Mouse (Mus musculus) intestine, postnatal 0 days (tissue): Measurements from ENCODE around the gene Cfap58. TPM values are rescaled to one million over a fixed set of nuclear protein-coding genes. Genes with fewer than 3 reads are reported as not detected.

ENCODE experiments used
- ATAC-seq: fragments of 200-750 bp; cut with Nextera tagmentation; 2 replicates; pipeline ENCODE4 v1.8.0; 2017; ENCODE audit warnings: mild to moderate bottlenecking, moderate TSS enrichment, moderate library complexity
- H3K27ac ChIP-seq: fragments of 300-500 bp; sonication (generic); 2 replicates; pipeline ENCODE4 v1.5.1; 2014; ENCODE audit warnings: mild to moderate bottlenecking, low read depth, low read length, moderate library complexity
- H3K27me3 ChIP-seq: fragments of 300-500 bp; sonication (generic); replicated peaks from 2 replicates; pipeline ENCODE4 v1.6.1; 2014; ENCODE audit warnings: low read length, mixed read lengths; ENCODE audit not compliant: control insufficient read depth, insufficient read depth
- H3K36me3 ChIP-seq: fragments of 300-500 bp; sonication (generic); 2 replicates; pipeline ENCODE4 v1.6.1; 2014; ENCODE audit warnings: mild to moderate bottlenecking, moderate library complexity; ENCODE audit not compliant: control insufficient read depth, insufficient read depth
- H3K4me1 ChIP-seq: fragments of 300-500 bp; sonication (generic); replicated peaks from 2 replicates; pipeline ENCODE4 v1.6.1; 2014; ENCODE audit warnings: antibody characterized with exemption, low read length, mixed read lengths; ENCODE audit not compliant: control insufficient read depth, insufficient read depth
- H3K4me2 ChIP-seq: fragments of 300-500 bp; sonication (generic); replicated peaks from 2 replicates; pipeline ENCODE4 v1.6.1; 2014; ENCODE audit warnings: low read depth, mild to moderate bottlenecking, moderate library complexity
- H3K4me3 ChIP-seq: fragments of 300-500 bp; sonication (generic); 2 replicates; pipeline ENCODE4 v1.5.1; 2014; ENCODE audit warnings: low read depth, low read length
- H3K9ac ChIP-seq: fragments of 300-500 bp; sonication (generic); 2 replicates; pipeline ENCODE4 v1.6.1; 2014; ENCODE audit warnings: mild to moderate bottlenecking, low read depth, low read length
- H3K9me3 ChIP-seq: fragments of 300-500 bp; sonication (generic); 2 replicates; pipeline ENCODE4 v1.6.1; 2016; ENCODE audit warnings: mixed run types; ENCODE audit not compliant: control insufficient read depth
- CTCF ChIP-seq: sonication (generic); IDR thresholded peaks from 2 replicates; pipeline ENCODE4 v1.5.1; 2016; ENCODE audit warnings: low read depth, mild to moderate bottlenecking, control low read depth, antibody characterized with exemption, moderate library complexity
- WGBS: fragments of 180-500 bp; shearing (Covaris S2); extraction: QIAGEN DNeasy Blood & Tissue Kit; methylation state at CpG from one replicate; pipeline ENCODE4 v1.1.7; 2014; 5-methylcytosine and 5-hydroxymethylcytosine counted together
- polyA plus RNA-seq: library from polyadenylated mRNA; unstranded; fragments of >200 nt; fragmentation: Nextera tagmentation; extraction: Ambion mirVana; gene quantifications from 2 replicates; pipeline ENCODE4 v1.2.1, GENCODE M21; 2015

Gene Cfap58
- polyA plus RNA-seq, 1 experiment from 2014 or later, result not detected

DNA sequence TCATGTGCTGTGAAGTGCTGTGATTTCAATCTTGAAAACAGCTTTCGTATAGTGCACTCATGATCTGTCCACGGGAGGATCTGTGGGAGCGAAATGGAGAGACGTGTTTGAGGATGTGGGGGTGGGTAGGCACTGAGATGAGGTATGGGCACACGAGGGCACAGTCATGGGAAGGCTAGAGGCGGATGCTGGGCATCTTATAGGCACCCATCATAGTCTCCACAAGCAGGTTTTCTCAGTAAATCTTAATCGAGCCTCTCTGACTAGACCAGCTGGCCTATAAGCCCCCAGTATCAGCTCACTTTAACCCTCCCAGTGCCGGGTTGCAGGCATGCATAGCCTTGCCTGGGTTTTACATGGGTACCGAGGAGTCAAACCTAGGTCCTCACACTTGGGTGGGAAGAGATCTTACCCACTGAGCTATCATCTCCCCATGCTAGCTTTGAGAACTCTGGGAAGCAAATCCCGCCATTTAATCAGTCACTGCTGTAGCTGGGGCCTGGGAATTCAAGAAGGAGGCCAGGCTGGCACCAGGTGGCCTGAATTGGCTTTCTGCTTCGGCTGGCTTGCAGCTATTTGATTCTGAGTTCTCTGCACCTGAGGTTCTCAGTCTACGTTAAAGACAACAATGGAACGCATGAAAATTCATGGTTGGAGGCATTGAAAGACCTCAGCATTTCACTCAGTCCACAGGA is 51.6 kb downstream of the Cfap58 start:
- Histone ChIP-seq H3K9me3 (no peaks in the 10 kb centered on the region), H3K4me3 (no peak overlapping the region), H3K4me2 (no peak overlapping the region), H3K36me3 (no peaks in the 10 kb centered on the region), H3K9ac (no peak overlapping the region), H3K27me3 (no peaks in the 10 kb centered on the region), H3K27ac (no peak overlapping the region), H3K4me1 (no peaks in the 10 kb centered on the region)
- no peak for TF ChIP-seq CTCF
- ATAC-seq, result no peak
- 68% methylated on average over 13 of the region's 13 CpGs for WGBS

DNA sequence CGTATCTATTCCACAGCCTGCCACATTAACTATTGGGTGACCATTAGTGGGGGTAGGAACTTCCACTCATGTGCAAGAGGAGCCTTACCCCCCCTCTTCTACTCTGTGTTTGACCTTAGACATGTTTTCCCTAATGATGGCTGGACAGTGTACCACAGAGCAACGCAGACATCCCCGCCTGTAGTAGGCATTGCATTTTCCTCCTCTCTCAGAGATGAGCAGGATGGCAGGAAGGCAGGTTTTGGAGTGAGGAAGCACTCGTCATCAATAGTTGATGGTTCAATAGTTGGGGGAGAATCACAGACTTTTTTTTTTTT is 52.1 kb downstream of the Cfap58 start:
- no peak for TF ChIP-seq CTCF
- WGBS, result 87% methylated on average over 4 of the region's 4 CpGs
- Histone ChIP-seq H3K4me2 (no peak overlapping the region), H3K9ac (no peak overlapping the region), H3K27me3 (no peaks in the 10 kb centered on the region), H3K9me3 (no peaks in the 10 kb centered on the region), H3K36me3 (no peaks in the 10 kb centered on the region), H3K27ac (no peak overlapping the region), H3K4me3 (no peak overlapping the region), H3K4me1 (no peaks in the 10 kb centered on the region)
- ATAC-seq, result no peak

GRCm38 (mm10) chr19:48001240-48001639 is 63.8 kb downstream of the Cfap58 start:
- Histone ChIP-seq H3K4me2 (no peak overlapping the region), H3K9me3 (no peaks in the 10 kb centered on the region), H3K9ac (no peak overlapping the region), H3K27ac (no peak overlapping the region), H3K36me3 (no peaks in the 10 kb centered on the region), H3K4me3 (no peak overlapping the region), H3K4me1 (no peaks in the 10 kb centered on the region), H3K27me3 (no peaks in the 10 kb centered on the region)
- TF ChIP-seq CTCF, result no peak
- no peak for ATAC-seq
- WGBS, result 87% methylated on average over 13 of the region's 13 CpGs

DNA sequence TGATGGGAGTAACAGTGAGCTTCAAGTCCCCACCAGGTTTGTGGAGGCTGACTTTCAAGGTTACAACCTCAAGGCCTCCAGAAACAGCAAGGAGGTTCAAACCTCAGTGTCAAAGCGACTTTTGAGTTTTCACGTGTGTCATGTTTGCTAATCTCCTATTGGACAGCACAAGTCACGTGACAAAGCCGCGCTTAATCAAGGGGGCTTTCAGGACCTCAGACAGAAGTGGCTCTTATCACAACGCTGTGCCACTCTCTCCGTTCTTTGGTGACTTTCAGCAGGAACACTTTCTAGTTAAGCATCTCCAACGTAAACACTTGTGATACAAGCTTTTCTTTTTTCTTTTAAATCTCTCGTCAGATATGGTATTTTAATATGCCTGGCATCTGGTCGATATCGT is 64.3 kb downstream of the Cfap58 start:
- Histone ChIP-seq H3K9ac (no peak overlapping the region), H3K27ac (no peak overlapping the region), H3K4me3 (no peak overlapping the region), H3K36me3 (no peaks in the 10 kb centered on the region), H3K4me2 (no peak overlapping the region), H3K4me1 (no peaks in the 10 kb centered on the region), H3K27me3 (no peaks in the 10 kb centered on the region), H3K9me3 (no peaks in the 10 kb centered on the region)
- ATAC-seq, result no peak
- TF ChIP-seq CTCF, result no peak
- WGBS, result 73% methylated on average over 11 of the region's 11 CpGs

DNA sequence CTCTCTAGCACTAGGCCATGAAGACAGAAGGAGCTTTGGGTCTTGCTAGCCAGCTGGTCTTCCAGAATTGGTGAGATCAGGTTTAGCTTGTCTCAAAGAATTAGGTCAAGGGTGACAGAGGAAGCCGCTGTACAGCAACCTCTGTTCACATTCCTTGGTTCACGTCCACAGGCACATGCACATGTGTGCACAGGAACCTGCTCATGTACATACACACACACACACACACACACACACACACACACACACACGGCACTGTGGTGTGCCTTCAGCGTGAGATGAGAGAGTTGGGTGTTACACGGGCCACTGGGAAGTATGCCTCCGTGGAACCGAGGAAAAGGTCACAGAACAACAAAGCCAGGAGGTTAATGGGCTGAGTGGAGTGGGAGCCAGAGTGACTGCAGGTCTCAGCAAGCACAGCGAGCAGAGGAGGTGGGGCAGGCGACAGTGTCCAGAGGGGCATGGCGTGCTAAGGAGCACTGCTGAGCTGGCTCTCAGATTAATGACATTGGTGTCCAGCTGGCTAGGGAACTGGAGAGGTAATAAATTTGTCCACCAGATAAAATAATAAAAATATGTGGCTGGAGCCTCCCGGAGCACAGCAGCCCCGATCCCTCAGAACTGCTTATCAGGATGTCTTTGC is 71.4 kb downstream of the Cfap58 start:
- H3K4me2 ChIP-seq, result no peak overlapping the region
- no peak for TF ChIP-seq CTCF
- H3K27ac ChIP-seq, result no peak overlapping the region
- H3K9ac ChIP-seq, result no peak overlapping the region
- no peaks in the 10 kb centered on the region for H3K36me3 ChIP-seq
- H3K9me3 ChIP-seq, result no peaks in the 10 kb centered on the region
- ATAC-seq, result no peak
- no peak overlapping the region for H3K4me3 ChIP-seq
- 65% methylated on average over 12 of the region's 12 CpGs for WGBS
- no peaks in the 10 kb centered on the region for H3K4me1 ChIP-seq
- H3K27me3 ChIP-seq, result no peaks in the 10 kb centered on the region

- H3K4me2 ChIP-seq, result no peak overlapping the region
- no peak for ATAC-seq
- H3K4me3 ChIP-seq, result no peak overlapping the region
- H3K4me1 ChIP-seq, result no peaks in the 10 kb centered on the region
- 78% methylated on average over 15 of the region's 15 CpGs for WGBS
- no peaks in the 10 kb centered on the region for H3K27me3 ChIP-seq
- H3K9me3 ChIP-seq, result no peaks in the 10 kb centered on the region
- no peak overlapping the region for H3K27ac ChIP-seq
- no peak overlapping the region for H3K9ac ChIP-seq
- H3K36me3 ChIP-seq, result no peaks in the 10 kb centered on the region
- TF ChIP-seq CTCF, result no peak
These were observed 72.3 kb downstream of the Cfap58 start for GRCm38 (mm10) chr19:48009586-48010331.
